In genomic region chr7:16617045-16617444, GRCm38 (mm10) we compare ENCODE assay signal across 10 mouse cellular contexts. TPM values are rescaled to one million over a fixed set of nuclear protein-coding genes. Genes with fewer than 3 reads are reported as not detected.
DNase-seq lines count a peak whose midpoint lies in the region; ATAC-seq and TF ChIP-seq lines count a peak whose summit lies in the region.
"Had no signal": no experiment of that assay in that cellular context is flagged by ENCODE, and none has a peak within 500 bp of the region (broad histone marks: within the 10 kb centered on the region; RNA-seq: fewer than 3 reads in every experiment).

No protein-coding gene starts in this region.

- no peak overlapping the region for H3K27ac ChIP-seq in intestine, postnatal 0 days (ENCODE audit: low read depth, low read length)
- H3K27ac ChIP-seq in intestine, embryonic 16.5 days (ENCODE audit: low read length): no peak overlapping the region
- no peak overlapping the region for H3K27ac ChIP-seq in CH12.LX (ENCODE audit: insufficient read depth, low read depth)
- H3K27ac ChIP-seq in embryonic facial prominence, embryonic 10.5 days (replicated peaks): no peak overlapping the region
- H3K27ac ChIP-seq: embryonic facial prominence, embryonic 13.5 days; limb, embryonic 12.5 days had no signal

- peak; percentile 80 for TF ChIP-seq CTCF in intestine, postnatal 0 days (IDR thresholded peaks at IDR 0.05; ENCODE audit: low read depth)
- peak; percentile 38 to 72 for TF ChIP-seq CTCF in CH12.LX (conservative IDR thresholded peaks at IDR 0.05 in 1 of 2, IDR thresholded peaks at IDR 0.05 in 1 of 2; ENCODE audit: low read depth in 2 of 2, low read length in 2 of 2)

- DNase-seq in CH12.LX (ENCODE audit: extremely low read depth) (peak; percentile 24), adipocyte (ENCODE audit: low spot score) (peak; percentile 56)
- peak; percentile 68 for DNase-seq in embryonic facial prominence, embryonic 10.5 days (ENCODE audit: low spot score)
- peak; percentile 69 to 73 for DNase-seq in left cerebral cortex, postnatal 14 days (ENCODE audit: low spot score in 2 of 2)
- DNase-seq in right cerebral cortex, adult 2 months (ENCODE audit: low spot score in 2 of 2): peak; percentile 80 to 83

- TF ChIP-seq RAD21 in CH12.LX (IDR thresholded peaks at IDR 0.05; ENCODE audit: low read depth, low read length): peak; percentile 65

- peaks cover 13% of the 10 kb centered on the region; the same call in 1 of the 2 replicates for H3K79me2 ChIP-seq in CH12.LX (replicated peaks; ENCODE audit: control insufficient read depth, extremely low read depth, insufficient read depth, poor library complexity, severe bottlenecking)

- intact Hi-C loops in left cerebral cortex, postnatal 14 days (cut with DNase I): loop anchor here (2.0 to 10.0 kb wide), 2 partner anchors 124 to 322 kb away; no protein-coding TSS in a partner anchor

- H3K4me2 ChIP-seq in intestine, postnatal 0 days (replicated peaks; ENCODE audit: low read depth): no peak overlapping the region
- H3K4me2 ChIP-seq in intestine, embryonic 16.5 days (ENCODE audit: low read depth, low read length): no peak overlapping the region
- H3K4me2 ChIP-seq in CH12.LX (ENCODE audit: insufficient read depth, low read depth, poor library complexity, severe bottlenecking): no peak overlapping the region
- H3K4me2 ChIP-seq: embryonic facial prominence, embryonic 13.5 days; limb, embryonic 12.5 days had no signal

- no peaks in the 10 kb centered on the region for H3K4me1 ChIP-seq in intestine, postnatal 0 days (replicated peaks; ENCODE audit: control insufficient read depth, insufficient read depth, low read length)
- H3K4me1 ChIP-seq in intestine, embryonic 16.5 days (ENCODE audit: control insufficient read depth, insufficient read depth, low read length): peaks cover 16% of the 10 kb centered on the region
- H3K4me1 ChIP-seq in CH12.LX (ENCODE audit: control insufficient read depth in 1 of 2, insufficient read depth in 2 of 2): peaks cover 3 to 27% of the 10 kb centered on the region in 2 experiments; a peak in 3 of 4 replicates
- H3K4me1 ChIP-seq in embryonic facial prominence, embryonic 10.5 days: peaks cover 40% of the 10 kb centered on the region

- H3K9me3 ChIP-seq in intestine, postnatal 0 days (ENCODE audit: control insufficient read depth): no peaks in the 10 kb centered on the region
- no peaks in the 10 kb centered on the region for H3K9me3 ChIP-seq in intestine, embryonic 16.5 days (ENCODE audit: control insufficient read depth, low read length)
- peaks cover 6% of the 10 kb centered on the region for H3K9me3 ChIP-seq in CH12.LX (replicated peaks; ENCODE audit: low read length)
- no peaks in the 10 kb centered on the region for H3K9me3 ChIP-seq in embryonic facial prominence, embryonic 10.5 days
- H3K9me3 ChIP-seq: embryonic facial prominence, embryonic 13.5 days; limb, embryonic 12.5 days had no signal

- no peak for TF ChIP-seq POLR2A in CH12.LX (IDR thresholded peaks at IDR 0.05; ENCODE audit: low read depth, low read length)

- in situ Hi-C loops in CH12.LX (cut with MboI; ENCODE audit: low pct_ligation_motif_present, low pct_unique_long_range_greater_than_20kb, low sequenced_read_pairs): loop anchor here (5.0 kb wide), 1 partner anchor 110 kb away; no protein-coding TSS in a partner anchor

- 21% methylated on average over 2 of the region's 2 CpGs for WGBS in intestine, postnatal 0 days
- WGBS in intestine, embryonic 16.5 days: 19% methylated on average over 2 of the region's 2 CpGs
- WGBS in embryonic facial prominence, embryonic 10.5 days: 24% methylated on average over 2 of the region's 2 CpGs

- no peak for TF ChIP-seq EP300 in CH12.LX (IDR thresholded peaks at IDR 0.05; ENCODE audit: low read length)

- ATAC-seq in intestine, postnatal 0 days: no peak
- ATAC-seq in intestine, embryonic 16.5 days: no peak
- ATAC-seq in megakaryocyte progenitor cell, adult 5-6 weeks (replicated peaks; ENCODE audit: poor library complexity): no peak

- H3K27me3 ChIP-seq in intestine, postnatal 0 days (replicated peaks; ENCODE audit: control insufficient read depth, insufficient read depth, low read length): 0 out of 2 replicates have a peak, but pooled peaks cover 4% of the 10 kb centered on the region
- no peaks in the 10 kb centered on the region for H3K27me3 ChIP-seq in intestine, embryonic 16.5 days (replicated peaks; ENCODE audit: control insufficient read depth, insufficient read depth, low read length)
- peaks cover 8% of the 10 kb centered on the region for H3K27me3 ChIP-seq in CH12.LX (replicated peaks)
- peaks cover 4% of the 10 kb centered on the region for H3K27me3 ChIP-seq in embryonic facial prominence, embryonic 10.5 days (replicated peaks; ENCODE audit: low read depth, poor library complexity, severe bottlenecking)
- H3K27me3 ChIP-seq: embryonic facial prominence, embryonic 13.5 days had no signal

- H3K4me3 ChIP-seq in intestine, postnatal 0 days (ENCODE audit: low read depth, low read length): no peak overlapping the region
- no peak overlapping the region for H3K4me3 ChIP-seq in intestine, embryonic 16.5 days (ENCODE audit: low read length)
- H3K4me3 ChIP-seq in CH12.LX (replicated peaks in 1 of 3; ENCODE audit: low read depth in 2 of 3, low read length in 2 of 3, poor library complexity in 1 of 3): no peak overlapping the region
- no peak overlapping the region for H3K4me3 ChIP-seq in embryonic facial prominence, embryonic 10.5 days
- H3K4me3 ChIP-seq: embryonic facial prominence, embryonic 13.5 days; limb, embryonic 12.5 days had no signal

- dilution Hi-C loops in CH12.LX (cut with MboI; ENCODE audit: extremely low pct_ligation_motif_present, extremely low pct_unique_long_range_greater_than_20kb, low sequenced_read_pairs): no loop called here

- no peak overlapping the region for H3K9ac ChIP-seq in intestine, postnatal 0 days (ENCODE audit: low read depth, low read length)
- no peak overlapping the region for H3K9ac ChIP-seq in intestine, embryonic 16.5 days (ENCODE audit: low read depth, low read length)
- no peak overlapping the region for H3K9ac ChIP-seq in CH12.LX (ENCODE audit: insufficient read depth, low read depth)
- H3K9ac ChIP-seq: embryonic facial prominence, embryonic 13.5 days; limb, embryonic 12.5 days had no signal

- no peaks in the 10 kb centered on the region for H3K36me3 ChIP-seq in intestine, postnatal 0 days (ENCODE audit: control insufficient read depth, insufficient read depth)
- no peaks in the 10 kb centered on the region for H3K36me3 ChIP-seq in intestine, embryonic 16.5 days (ENCODE audit: control insufficient read depth, insufficient read depth, low read length)
- no peaks in the 10 kb centered on the region for H3K36me3 ChIP-seq in CH12.LX (replicated peaks in 1 of 2; ENCODE audit: control insufficient read depth in 1 of 2, insufficient read depth in 1 of 2, low read length in 1 of 2)
- H3K36me3 ChIP-seq in embryonic facial prominence, embryonic 10.5 days (replicated peaks): peaks cover 5% of the 10 kb centered on the region; the same call in 1 of the 2 replicates

TF ChIP-seq in CH12.LX, 34 proteins besides CTCF, POLR2A, EP300 and RAD21:
- peak; percentile 55 for TF ChIP-seq SMC3 (IDR thresholded peaks at IDR 0.05; ENCODE audit: low read depth, low read length)
- TF ChIP-seq E2F4 (IDR thresholded peaks at IDR 0.05; ENCODE audit: insufficient replicate concordance, low read depth, low read length): no peak

RNA-seq across cellular contexts. Expression of gene Arhgap35, which starts 2.3 kb away (rescaled TPM):
- 3.3 and 3.4 TPM in 2 replicates for polyA plus RNA-seq in intestine, postnatal 0 days (2015; fragmentation: Nextera tagmentation; extraction: Ambion mirVana)
- 7.3 and 7.8 TPM in 2 replicates for polyA plus RNA-seq in intestine, embryonic 16.5 days (2015; fragmentation: Nextera tagmentation; extraction: Ambion mirVana)
- 5.2 and 5.3 TPM in 2 replicates for total RNA-seq in CH12.LX (2012; rRNA removed)
- 2.7 and 3.0 TPM in 2 replicates for total RNA-seq in CH12.LX (2014; rRNA removed)
- 6.0 and 7.2 TPM in 2 replicates for polyA plus RNA-seq in CH12.LX (2012; ENCODE audit: insufficient read length, low read depth)
- polyA plus RNA-seq in embryonic facial prominence, embryonic 10.5 days (2016; fragmentation: Nextera tagmentation; extraction: Ambion mirVana): 32.4 and 32.6 TPM in 2 replicates
- 100 to 1,000 TPM; 138 to 148 TPM for total RNA-seq in left cerebral cortex, postnatal 14 days (2021)
- 9.1 and 9.2 TPM in 2 replicates for total RNA-seq in megakaryocyte progenitor cell, adult 5-6 weeks (2015)
- total RNA-seq in megakaryocyte progenitor cell, adult 5-6 weeks (2017): 4.6 and 6.7 TPM in 2 replicates

RNA-seq across cellular contexts. Expression of gene Ceacam15, which starts 58.5 kb away (rescaled TPM):
- not detected in 2 replicates for polyA plus RNA-seq in intestine, postnatal 0 days (2015; fragmentation: Nextera tagmentation; extraction: Ambion mirVana)
- polyA plus RNA-seq in intestine, embryonic 16.5 days (2015; fragmentation: Nextera tagmentation; extraction: Ambion mirVana): not detected in 2 replicates
- total RNA-seq in CH12.LX (2012; rRNA removed) (not detected in 2 replicates), CH12.LX (2014; rRNA removed) (not detected in 2 replicates)
- not detected in 2 replicates for polyA plus RNA-seq in CH12.LX (2012; ENCODE audit: insufficient read length, low read depth)
- polyA plus RNA-seq in embryonic facial prominence, embryonic 10.5 days (2016; fragmentation: Nextera tagmentation; extraction: Ambion mirVana): not detected in 2 replicates
- total RNA-seq in left cerebral cortex, postnatal 14 days (2021): not detected
- total RNA-seq in megakaryocyte progenitor cell, adult 5-6 weeks (2015): not detected in 2 replicates
- not detected in 2 replicates for total RNA-seq in megakaryocyte progenitor cell, adult 5-6 weeks (2017)
- polyA plus RNA-seq: embryonic facial prominence, embryonic 13.5 days; limb, embryonic 12.5 days had no signal

Comparison
In these comparisons a context has a peak if more than half of its experiments do, and no peak if none do; other contexts are left out.
1. DNase-seq: peak in every context shown above with its lines; median percentile 82 in right cerebral cortex, adult 2 months; 71 in left cerebral cortex, postnatal 14 days; 68 in embryonic facial prominence, embryonic 10.5 days; 56 in adipocyte; 24 in CH12.LX.